Mouse (Mus musculus) intestine, postnatal 0 days (tissue): ENCODE measurements around the gene Zdhhc1. TPM values are rescaled to one million over a fixed set of nuclear protein-coding genes. Genes with fewer than 3 reads are reported as not detected.

Experiments used
- ATAC-seq: fragments of 200-750 bp; cut with Nextera tagmentation; 2 replicates; pipeline ENCODE4 v1.8.0; 2017; ENCODE audit warnings: mild to moderate bottlenecking, moderate TSS enrichment, moderate library complexity
- H3K27ac ChIP-seq: fragments of 300-500 bp; sonication (generic); 2 replicates; pipeline ENCODE4 v1.5.1; 2014; ENCODE audit warnings: mild to moderate bottlenecking, low read depth, low read length, moderate library complexity
- H3K27me3 ChIP-seq: fragments of 300-500 bp; sonication (generic); replicated peaks from 2 replicates; pipeline ENCODE4 v1.6.1; 2014; ENCODE audit warnings: low read length, mixed read lengths; ENCODE audit not compliant: control insufficient read depth, insufficient read depth
- H3K36me3 ChIP-seq: fragments of 300-500 bp; sonication (generic); 2 replicates; pipeline ENCODE4 v1.6.1; 2014; ENCODE audit warnings: mild to moderate bottlenecking, moderate library complexity; ENCODE audit not compliant: control insufficient read depth, insufficient read depth
- H3K4me1 ChIP-seq: fragments of 300-500 bp; sonication (generic); replicated peaks from 2 replicates; pipeline ENCODE4 v1.6.1; 2014; ENCODE audit warnings: antibody characterized with exemption, low read length, mixed read lengths; ENCODE audit not compliant: control insufficient read depth, insufficient read depth
- H3K4me2 ChIP-seq: fragments of 300-500 bp; sonication (generic); replicated peaks from 2 replicates; pipeline ENCODE4 v1.6.1; 2014; ENCODE audit warnings: low read depth, mild to moderate bottlenecking, moderate library complexity
- H3K4me3 ChIP-seq: fragments of 300-500 bp; sonication (generic); 2 replicates; pipeline ENCODE4 v1.5.1; 2014; ENCODE audit warnings: low read depth, low read length
- H3K9ac ChIP-seq: fragments of 300-500 bp; sonication (generic); 2 replicates; pipeline ENCODE4 v1.6.1; 2014; ENCODE audit warnings: mild to moderate bottlenecking, low read depth, low read length
- H3K9me3 ChIP-seq: fragments of 300-500 bp; sonication (generic); 2 replicates; pipeline ENCODE4 v1.6.1; 2016; ENCODE audit warnings: mixed run types; ENCODE audit not compliant: control insufficient read depth
- CTCF ChIP-seq: sonication (generic); IDR thresholded peaks from 2 replicates; pipeline ENCODE4 v1.5.1; 2016; ENCODE audit warnings: low read depth, mild to moderate bottlenecking, control low read depth, antibody characterized with exemption, moderate library complexity
- WGBS: fragments of 180-500 bp; shearing (Covaris S2); extraction: QIAGEN DNeasy Blood & Tissue Kit; methylation state at CpG from one replicate; pipeline ENCODE4 v1.1.7; 2014; 5-methylcytosine and 5-hydroxymethylcytosine counted together
- polyA plus RNA-seq: library from polyadenylated mRNA; unstranded; fragments of >200 nt; fragmentation: Nextera tagmentation; extraction: Ambion mirVana; gene quantifications from 2 replicates; pipeline ENCODE4 v1.2.1, GENCODE M21; 2015

Gene Zdhhc1
- polyA plus RNA-seq, 1 experiment from 2014 or later, result 7.1 TPM

DNA sequence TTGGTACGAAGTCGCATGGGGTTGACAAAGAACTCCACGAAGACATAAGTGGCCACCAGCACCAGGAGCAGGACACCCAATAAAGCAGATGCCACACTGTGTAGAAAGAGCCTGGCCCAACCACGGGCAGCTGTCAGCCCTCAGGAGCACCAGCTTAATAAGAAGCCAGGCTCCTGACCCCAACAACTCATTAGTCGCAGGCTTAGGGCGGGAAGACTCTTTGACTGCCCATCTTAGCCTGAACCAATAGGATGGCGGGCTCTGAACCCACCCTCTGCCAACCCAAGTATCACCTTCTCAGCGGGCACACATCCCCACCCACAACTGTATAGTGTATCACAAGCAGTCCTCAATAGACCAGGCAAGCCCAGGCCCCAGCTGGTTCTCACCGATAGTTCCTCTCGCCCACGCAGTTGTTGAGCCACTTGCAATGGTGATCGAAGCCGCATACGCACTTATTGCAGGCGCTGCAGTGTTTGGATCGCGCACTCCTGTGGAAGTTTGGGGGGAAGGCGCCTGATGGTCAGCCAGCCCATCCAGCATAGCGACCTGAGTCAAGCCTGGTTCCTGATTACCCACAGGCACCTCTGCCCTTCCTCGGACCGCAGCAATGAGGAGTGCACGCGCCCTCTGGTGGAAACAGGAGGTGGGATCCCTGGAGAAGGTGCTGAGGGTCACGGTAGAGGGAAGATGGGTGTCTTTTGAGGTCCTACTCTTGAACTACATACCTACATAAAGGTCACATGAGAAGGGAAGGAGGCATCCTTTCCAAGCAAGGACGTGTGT, 19.9 kb downstream of the Zdhhc1 start:
- Histone ChIP-seq H3K27ac (no peak overlapping the region), H3K36me3 (peaks cover 23% of the 10 kb centered on the region; the same call in 1 of the 2 replicates), H3K4me1 (0 out of 2 replicates have a peak, but pooled peaks cover 8% of the 10 kb centered on the region), H3K27me3 (no peaks in the 10 kb centered on the region), H3K9ac (no peak overlapping the region), H3K4me3 (no peak overlapping the region), H3K9me3 (no peaks in the 10 kb centered on the region), H3K4me2 (no peak overlapping the region)
- no peak for ATAC-seq
- WGBS, result 44% methylated on average over 25 of the region's 25 CpGs
- peak; percentile 95 for TF ChIP-seq CTCF

DNA sequence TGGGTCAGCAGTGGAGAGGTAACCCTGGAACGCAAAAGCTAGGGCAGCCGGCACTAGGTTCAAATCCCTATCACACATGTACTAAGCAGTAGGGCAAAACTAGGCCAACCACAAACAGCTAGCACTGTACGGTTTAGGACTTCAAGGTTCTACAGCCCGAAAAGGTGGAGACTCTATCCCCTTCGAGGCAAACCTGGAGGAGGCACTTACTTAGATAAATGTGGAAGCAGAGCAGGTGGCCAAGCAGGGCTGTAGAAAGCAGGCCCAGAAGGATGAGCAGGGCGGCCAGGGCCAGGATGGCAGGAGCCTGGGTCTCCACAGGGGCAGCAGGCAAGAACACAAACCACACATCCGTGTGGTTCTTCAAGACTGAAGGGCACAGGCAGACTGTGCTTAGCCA, 20.5 kb downstream of the Zdhhc1 start:
- Histone ChIP-seq H3K4me3 (no peak overlapping the region), H3K9ac (no peak overlapping the region), H3K4me1 (peaks cover 11% of the 10 kb centered on the region; the same call in 1 of the 2 replicates), H3K36me3 (peaks cover 23% of the 10 kb centered on the region; the same call in 1 of the 2 replicates), H3K27me3 (no peaks in the 10 kb centered on the region), H3K4me2 (no peak overlapping the region), H3K9me3 (no peaks in the 10 kb centered on the region), H3K27ac (no peak overlapping the region)
- WGBS, result 95% methylated on average over 7 of the region's 7 CpGs
- TF ChIP-seq CTCF, result no peak
- ATAC-seq, result no peak

DNA sequence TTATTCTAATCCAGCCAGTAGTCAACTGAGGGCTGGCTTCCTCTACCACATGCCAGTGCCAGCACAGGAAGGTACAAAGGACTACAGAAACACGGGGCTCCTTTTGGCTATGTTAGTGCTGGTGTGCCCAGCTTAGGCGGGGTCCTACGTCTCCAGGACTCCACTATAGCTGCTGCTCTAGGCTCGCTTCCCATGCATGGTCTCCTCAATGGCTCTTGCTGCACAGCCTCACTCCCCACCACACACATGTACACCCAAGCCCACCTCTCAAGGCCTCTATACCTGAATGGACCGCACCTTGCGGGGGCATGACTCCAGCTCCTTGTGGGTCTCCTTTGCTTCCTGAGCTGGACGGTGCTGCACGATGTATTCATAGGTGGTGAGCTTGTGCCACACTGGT, 21.0 kb downstream of the Zdhhc1 start:
- Histone ChIP-seq H3K36me3 (peaks cover 23% of the 10 kb centered on the region; the same call in 1 of the 2 replicates), H3K9me3 (no peaks in the 10 kb centered on the region), H3K4me2 (no peak overlapping the region), H3K27me3 (no peaks in the 10 kb centered on the region), H3K4me1 (peaks cover 11% of the 10 kb centered on the region; the same call in 1 of the 2 replicates), H3K4me3 (no peak overlapping the region), H3K9ac (no peak overlapping the region), H3K27ac (no peak overlapping the region)
- no peak for ATAC-seq
- WGBS, result 95% methylated on average over 8 of the region's 8 CpGs
- TF ChIP-seq CTCF, result no peak

DNA sequence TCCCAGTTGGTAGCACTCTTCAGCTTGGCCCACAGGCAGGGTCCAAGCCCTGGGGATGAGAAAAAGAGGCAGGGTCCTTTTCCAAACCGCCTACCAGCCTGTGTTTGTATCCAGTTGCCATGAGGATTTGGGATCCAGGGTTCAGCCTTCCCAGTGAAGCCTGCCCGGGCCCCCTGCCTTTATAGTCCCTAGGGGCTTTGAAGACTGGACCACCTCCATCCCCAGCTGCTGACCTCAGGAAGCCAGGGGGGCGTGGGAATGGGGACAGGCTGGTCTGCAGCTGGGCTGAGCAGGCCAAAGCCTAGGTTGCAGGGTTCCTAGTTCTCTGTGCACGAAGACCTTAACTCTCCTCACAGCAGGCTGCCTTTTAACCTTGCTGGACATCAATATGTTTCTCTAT, 21.4 kb downstream of the Zdhhc1 start:
- Histone ChIP-seq H3K27me3 (no peaks in the 10 kb centered on the region), H3K27ac (no peak overlapping the region), H3K4me2 (no peak overlapping the region), H3K9me3 (no peaks in the 10 kb centered on the region), H3K36me3 (peaks cover 23% of the 10 kb centered on the region; the same call in 1 of the 2 replicates), H3K9ac (no peak overlapping the region), H3K4me1 (peaks cover 13% of the 10 kb centered on the region; the same call in 1 of the 2 replicates), H3K4me3 (no peak overlapping the region)
- ATAC-seq, result no peak
- TF ChIP-seq CTCF, result no peak
- WGBS, result 80% methylated on average over 4 of the region's 4 CpGs

DNA sequence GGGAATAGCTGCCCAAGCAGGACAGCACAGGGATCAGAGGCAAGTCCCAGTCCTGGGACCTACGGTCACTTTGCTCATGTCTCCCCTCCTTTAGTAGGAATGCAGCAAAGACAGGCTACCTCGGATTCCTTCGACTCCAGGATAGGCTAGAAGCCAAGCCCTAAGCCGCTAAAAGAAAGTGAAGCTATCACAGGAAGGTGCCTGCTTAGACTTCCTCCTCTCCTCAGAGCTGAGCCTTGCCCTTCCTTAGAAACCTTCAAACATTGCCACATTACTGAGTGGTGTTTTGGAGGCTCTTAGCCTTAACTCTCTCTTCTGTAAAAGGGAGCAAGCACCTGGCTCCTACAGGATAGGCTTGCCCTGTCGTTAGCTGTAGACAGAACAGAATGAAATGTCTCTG, 22.0 kb downstream of the Zdhhc1 start:
- peak overlapping the region; percentile 52 for H3K4me2 ChIP-seq
- whole genome bisulfite sequencing, result 24% methylated on average over 5 of the region's 5 CpGs

DNA sequence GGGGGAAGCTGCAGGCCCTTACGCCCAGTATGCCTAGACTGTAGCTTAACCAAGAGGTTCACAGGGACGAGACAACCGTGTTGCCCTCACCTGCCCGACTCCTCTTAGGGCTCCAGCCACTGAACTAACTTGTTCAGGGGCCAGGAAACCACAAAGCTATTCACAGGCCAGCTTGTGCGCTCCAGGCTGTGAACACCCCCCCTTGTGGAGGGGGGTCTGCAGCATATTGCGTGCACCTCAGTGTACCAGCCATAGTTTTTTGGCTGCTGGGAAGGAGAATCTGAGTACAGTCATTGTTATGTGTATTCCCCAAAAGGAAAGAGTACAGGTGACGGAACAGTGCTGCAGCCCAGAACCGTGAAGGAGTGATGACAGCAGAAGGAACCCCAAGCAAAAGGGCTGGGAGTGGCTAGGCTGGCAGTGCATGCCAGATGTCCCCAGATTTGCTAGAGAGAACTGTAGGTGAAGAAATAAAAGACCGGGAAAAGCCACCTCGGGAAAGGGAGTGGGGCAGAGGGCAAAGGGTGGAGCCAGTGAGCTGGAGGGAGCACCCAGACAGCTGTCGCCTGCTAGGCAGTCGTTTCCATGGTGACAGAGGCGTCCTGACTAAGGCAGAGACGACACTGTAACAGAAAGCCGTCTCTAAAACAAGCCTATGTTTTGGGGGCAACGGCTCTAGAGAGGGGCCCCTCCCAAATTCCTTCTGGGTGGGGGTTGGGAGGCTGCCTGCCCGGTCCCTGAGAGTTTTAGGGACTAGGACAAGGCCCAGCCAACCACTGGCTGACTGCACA, 22.7 kb downstream of the Zdhhc1 start:
- Histone ChIP-seq H3K9me3 (no peaks in the 10 kb centered on the region), H3K9ac (no peak overlapping the region), H3K4me1 (peaks cover 18% of the 10 kb centered on the region; the same call in 1 of the 2 replicates), H3K27ac (no peak overlapping the region), H3K4me2 (peak overlapping the region; percentile 52), H3K36me3 (peaks cover 23% of the 10 kb centered on the region; the same call in 1 of the 2 replicates), H3K27me3 (no peaks in the 10 kb centered on the region), H3K4me3 (no peak overlapping the region)
- 26% methylated on average over 17 of the region's 17 CpGs for whole genome bisulfite sequencing
- peak; percentile 20; the same call in 1 of the 2 replicates for TF ChIP-seq CTCF
- peak; percentile 61 for ATAC-seq

More for the DNA sequence above, 22.0 kb downstream of the Zdhhc1 start:
- Histone ChIP-seq H3K9ac (no peak overlapping the region), H3K4me3 (no peak overlapping the region), H3K27ac (no peak overlapping the region), H3K9me3 (no peaks in the 10 kb centered on the region), H3K27me3 (no peaks in the 10 kb centered on the region), H3K4me1 (peaks cover 18% of the 10 kb centered on the region; the same call in 1 of the 2 replicates), H3K36me3 (peaks cover 23% of the 10 kb centered on the region; the same call in 1 of the 2 replicates)
- TF ChIP-seq CTCF, result no peak
- no peak for ATAC-seq
